Mouse (Mus musculus): ENCODE measurements around the gene Ushbp1.

DNA sequence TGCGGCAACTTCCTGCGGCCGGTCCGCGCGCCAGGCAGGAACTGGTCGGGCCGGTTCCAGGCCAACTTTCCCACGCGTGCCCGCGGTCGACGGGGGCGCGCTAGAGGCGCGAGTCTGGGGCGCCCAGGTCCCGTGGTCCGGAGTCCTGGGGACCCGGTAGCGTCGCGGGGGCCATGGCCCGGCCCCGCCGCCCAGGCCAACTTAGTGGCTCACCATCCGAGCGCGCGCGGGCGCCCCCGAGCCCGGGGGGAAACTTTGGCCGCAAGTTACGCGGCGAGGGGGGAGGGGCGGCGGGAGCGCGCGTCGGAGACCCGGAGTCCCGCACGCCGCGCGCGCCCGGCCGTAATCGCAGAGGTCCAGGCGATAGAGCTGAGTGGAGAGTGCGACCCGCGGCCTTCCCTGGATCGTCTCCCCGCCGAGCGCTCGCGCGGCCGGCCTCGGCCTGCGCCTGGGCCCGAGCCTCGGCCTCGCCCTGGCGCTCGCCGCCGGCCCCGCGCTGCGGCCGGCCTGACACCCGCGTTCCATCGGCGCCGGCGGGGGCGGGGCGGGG is 14.1 kb downstream of the Ushbp1 start, which contains the start of gene Nr2f6:
- TF ChIP-seq CTCF (IDR thresholded peaks at IDR 0.05; ENCODE audit: insufficient read depth, low read depth, low read length) (no peak), POLR2A (IDR thresholded peaks at IDR 0.05; ENCODE audit: insufficient read depth, low read depth, low read length) (no peak)

All from olfactory bulb, adult 2 months (tissue).